Mouse (Mus musculus) thymus, adult 2 months (tissue): Measurements from ENCODE around the gene Osm. TPM values are rescaled to one million over a fixed set of nuclear protein-coding genes. Genes with fewer than 3 reads are reported as not detected.

Experiments
- DNase-seq: peaks from one replicate; pipeline ENCODE4 v3.0.0; 2021
- H3K27ac ChIP-seq: fragments of 200-500 bp; 2 replicates; pipeline ENCODE4 v1.5.1; 2012; ENCODE audit warnings: low read length, control low read depth; ENCODE audit not compliant: control insufficient read depth, insufficient read depth
- H3K27me3 ChIP-seq: fragments of 200-500 bp; 2 replicates; pipeline ENCODE4 v1.6.1; 2012; ENCODE audit warnings: mild to moderate bottlenecking, low read length, moderate library complexity, mixed read lengths; ENCODE audit not compliant: control insufficient read depth, insufficient read depth
- H3K36me3 ChIP-seq: fragments of 200-500 bp; 2 replicates; pipeline ENCODE4 v1.6.1; 2012; ENCODE audit warnings: mild to moderate bottlenecking, low read length, moderate library complexity; ENCODE audit not compliant: control insufficient read depth, insufficient read depth
- H3K4me1 ChIP-seq: fragments of 200-500 bp; replicated peaks from 2 replicates; pipeline ENCODE4 v1.6.1; 2012; ENCODE audit warnings: low read length; ENCODE audit not compliant: control insufficient read depth, insufficient read depth
- H3K4me3 ChIP-seq: fragments of 200-500 bp; 2 replicates; pipeline ENCODE4 v1.5.1; 2012; ENCODE audit warnings: mild to moderate bottlenecking, low read length, control low read depth, moderate library complexity; ENCODE audit not compliant: control insufficient read depth, insufficient read depth
- CTCF ChIP-seq: fragments of 200-500 bp; IDR thresholded peaks from 2 replicates; pipeline ENCODE4 v1.5.1; 2012; ENCODE audit warnings: mild to moderate bottlenecking, control low read depth, low read length, moderate library complexity, borderline replicate concordance; ENCODE audit not compliant: control insufficient read depth, poor library complexity, insufficient read depth; ENCODE audit errors: extremely low read depth
- POLR2A ChIP-seq: fragments of 200-500 bp; IDR thresholded peaks from 2 replicates; pipeline ENCODE4 v1.6.1; 2012; ENCODE audit warnings: mild to moderate bottlenecking, low read length, control low read depth, moderate library complexity; ENCODE audit not compliant: control insufficient read depth, poor library complexity, insufficient read depth; ENCODE audit errors: extremely low read depth
- WGBS: fragments of 180-500 bp; shearing (Covaris S2); methylation state at CpG from one replicate; pipeline ENCODE4 v1.1.7; 2018; 5-methylcytosine and 5-hydroxymethylcytosine counted together
- polyA plus RNA-seq: library from polyadenylated mRNA; depleted of rRNA; stranded (reverse); fragments of >200 nt; gene quantifications from 2 replicates; pipeline ENCODE4 v1.2.3, GENCODE M21; 2012

Gene Osm
- polyA plus RNA-seq, 1 experiment = 5.8 TPM

- Histone ChIP-seq H3K4me1 (peaks cover 49% of the 10 kb centered on the region), H3K36me3 (no peaks in the 10 kb centered on the region), H3K27me3 (peaks cover 2% of the 10 kb centered on the region; the same call in 1 of the 2 replicates), H3K27ac (no peak overlapping the region), H3K4me3 (no peak overlapping the region)
- no peak for DNase-seq
- TF ChIP-seq CTCF = no peak
- TF ChIP-seq POLR2A = no peak
- WGBS = 50% methylated on average over 1 of the region's 1 CpGs
Measured at GRCm38 (mm10) chr11:4263296-4263695, 27.1 kb downstream of the Osm start.

GRCm38 (mm10) chr11:4264066-4264465 lies 27.8 kb downstream of the Osm start:
- H3K4me1 ChIP-seq = peaks cover 52% of the 10 kb centered on the region
- TF ChIP-seq CTCF = no peak
- TF ChIP-seq POLR2A = no peak
- no peaks in the 10 kb centered on the region for H3K36me3 ChIP-seq
- 78% methylated on average over 7 of the region's 7 CpGs for WGBS
- peaks cover 2% of the 10 kb centered on the region; the same call in 1 of the 2 replicates for H3K27me3 ChIP-seq
- H3K27ac ChIP-seq = no peak overlapping the region
- H3K4me3 ChIP-seq = no peak overlapping the region
- no peak for DNase-seq

GRCm38 (mm10) chr11:4266271-4267201 lies 30.3 kb downstream of the Osm start:
- Histone ChIP-seq H3K27ac (no peak overlapping the region), H3K4me3 (peak overlapping the region; percentile 54), H3K4me1 (peaks cover 38% of the 10 kb centered on the region), H3K36me3 (no peaks in the 10 kb centered on the region), H3K27me3 (peaks cover 2% of the 10 kb centered on the region; the same call in 1 of the 2 replicates)
- 0 out of 2 replicates have a peak, but pooled peaks have one; percentile 25 for TF ChIP-seq CTCF
- 0 out of 2 replicates have a peak, but pooled peaks have one; percentile 6 for TF ChIP-seq POLR2A
- DNase-seq = no peak
- 1% methylated on average over 61 of the region's 61 CpGs for WGBS

GRCm38 (mm10) chr11:4267202-4267578 lies 31.0 kb downstream of the Osm start:
- H3K27me3 ChIP-seq = peaks cover 2% of the 10 kb centered on the region; the same call in 1 of the 2 replicates
- WGBS = 29% methylated on average over 13 of the region's 13 CpGs

GRCm38 (mm10) chr11:4268500-4268899 lies 32.3 kb downstream of the Osm start:
- no peak for DNase-seq
- no peak for TF ChIP-seq CTCF
- no peak for TF ChIP-seq POLR2A
- Histone ChIP-seq H3K4me1 (peaks cover 30% of the 10 kb centered on the region), H3K4me3 (no peak overlapping the region), H3K36me3 (no peaks in the 10 kb centered on the region), H3K27ac (no peak overlapping the region), H3K27me3 (peaks cover 2% of the 10 kb centered on the region; the same call in 1 of the 2 replicates)
- WGBS = 33% methylated on average over 6 of the region's 6 CpGs

More at GRCm38 (mm10) chr11:4267202-4267578, 31.0 kb downstream of the Osm start:
- peak overlapping the region; percentile 54; the same call in 1 of the 2 replicates for H3K4me3 ChIP-seq
- no peak for TF ChIP-seq POLR2A
- no peak for TF ChIP-seq CTCF
- DNase-seq = no peak
- H3K27ac ChIP-seq = no peak overlapping the region
- peaks cover 32% of the 10 kb centered on the region for H3K4me1 ChIP-seq
- H3K36me3 ChIP-seq = no peaks in the 10 kb centered on the region

GRCm38 (mm10) chr11:4270744-4271459 lies 34.7 kb downstream of the Osm start:
- Histone ChIP-seq H3K27me3 (peaks cover 2% of the 10 kb centered on the region; the same call in 1 of the 2 replicates), H3K4me3 (no peak overlapping the region), H3K27ac (no peak overlapping the region), H3K4me1 (peaks cover 25% of the 10 kb centered on the region), H3K36me3 (no peaks in the 10 kb centered on the region)
- WGBS = 80% methylated on average over 20 of the region's 20 CpGs
- TF ChIP-seq POLR2A (no peak), CTCF (no peak)
- no peak for DNase-seq
